Mouse (Mus musculus): Measurements from ENCODE around the gene Adgrg1. TPM values are rescaled to one million over a fixed set of nuclear protein-coding genes. Genes with fewer than 3 reads are reported as not detected.

Gene Adgrg1
- total and polyA plus RNA-seq, 2 experiments: 0.55 to 4.2 TPM

- TF ChIP-seq CTCF (IDR thresholded peaks at IDR 0.05; ENCODE audit: low read depth, low read length): no peak
- no peak for TF ChIP-seq POLR2A (IDR thresholded peaks at IDR 0.05; ENCODE audit: extremely low read depth, insufficient read depth, low read length)
- Histone ChIP-seq H3K36me3 (ENCODE audit: control insufficient read depth, insufficient read depth, low read length) (no peaks in the 10 kb centered on the region), H3K27ac (replicated peaks; ENCODE audit: insufficient read depth, low read depth, low read length) (peak overlapping the region; percentile 71), H3K9ac (ENCODE audit: low read depth, low read length) (no peak overlapping the region), H3K4me3 (ENCODE audit: insufficient read depth, low read depth, low read length) (no peak overlapping the region), H3K79me2 (ENCODE audit: control insufficient read depth, insufficient read depth, low read length) (no peaks in the 10 kb centered on the region), H3K4me1 (ENCODE audit: control insufficient read depth, insufficient read depth, low read length) (peaks cover 8% of the 10 kb centered on the region), H3K27me3 (ENCODE audit: control insufficient read depth, insufficient read depth, low read length) (no peaks in the 10 kb centered on the region)
- peak; percentile 7 for DNase-seq (ENCODE audit: extremely low read depth, low read depth, low spot score)
- WGBS: 71% methylated on average over 6 of the region's 6 CpGs
These were observed 25.4 kb downstream of the Adgrg1 start for GRCm38 (mm10) chr8:94999956-95000355.

DNA sequence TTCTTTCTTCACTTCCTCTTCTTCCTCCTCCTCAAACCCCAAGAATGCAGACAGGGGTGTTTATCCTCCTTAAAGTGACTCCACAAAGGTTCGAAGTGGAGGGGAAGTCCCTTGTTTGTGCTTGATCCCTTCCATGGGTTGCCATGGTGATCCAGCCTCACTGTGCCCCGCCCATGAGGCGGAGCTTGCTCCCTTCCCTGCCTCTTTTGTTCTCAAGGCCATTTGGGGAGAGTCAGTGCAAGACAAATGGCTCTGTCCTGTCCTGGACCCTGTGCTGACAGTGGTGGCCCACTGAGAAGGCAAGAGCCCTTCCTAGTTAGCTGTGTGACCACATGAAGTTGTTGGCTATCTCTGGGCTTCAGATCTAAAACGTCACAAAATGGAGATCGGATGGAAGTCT, 26.1 kb downstream of the Adgrg1 start:
- peaks cover 8% of the 10 kb centered on the region for H3K4me1 ChIP-seq (ENCODE audit: control insufficient read depth, insufficient read depth, low read length)
- no peaks in the 10 kb centered on the region for H3K79me2 ChIP-seq (ENCODE audit: control insufficient read depth, insufficient read depth, low read length)
- no peak overlapping the region for H3K4me3 ChIP-seq (ENCODE audit: insufficient read depth, low read depth, low read length)
- 35% methylated on average over 5 of the region's 5 CpGs for WGBS
- H3K36me3 ChIP-seq (ENCODE audit: control insufficient read depth, insufficient read depth, low read length): no peaks in the 10 kb centered on the region
- TF ChIP-seq POLR2A (IDR thresholded peaks at IDR 0.05; ENCODE audit: extremely low read depth, insufficient read depth, low read length) (no peak), CTCF (IDR thresholded peaks at IDR 0.05; ENCODE audit: low read depth, low read length) (no peak)
- peak overlapping the region; percentile 45 for H3K27ac ChIP-seq (replicated peaks; ENCODE audit: insufficient read depth, low read depth, low read length)
- no peak overlapping the region for H3K9ac ChIP-seq (ENCODE audit: low read depth, low read length)
- peak; percentile 7 for DNase-seq (ENCODE audit: extremely low read depth, low read depth, low spot score)
- H3K27me3 ChIP-seq (ENCODE audit: control insufficient read depth, insufficient read depth, low read length): no peaks in the 10 kb centered on the region

DNA sequence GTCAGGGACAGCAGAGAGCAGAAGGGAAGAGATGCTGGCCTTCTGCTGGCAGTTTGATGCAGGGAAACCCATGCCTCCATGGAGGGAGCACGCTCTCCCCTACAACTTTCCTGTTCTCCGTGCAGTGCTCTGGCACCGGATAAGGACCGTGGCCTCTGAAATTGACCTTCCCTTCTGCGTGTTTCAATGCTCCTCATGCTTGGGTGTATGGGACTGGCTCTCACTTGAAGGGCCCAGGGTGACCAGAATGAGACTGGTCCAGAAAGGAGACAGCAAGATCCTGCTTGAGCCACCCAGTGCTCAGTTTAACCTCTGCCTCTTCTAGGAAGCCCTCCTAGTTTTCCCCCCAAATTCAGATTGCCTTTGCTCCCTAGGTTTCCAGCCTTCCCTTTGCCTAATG, 26.6 kb downstream of the Adgrg1 start:
- DNase-seq (ENCODE audit: extremely low read depth, low read depth, low spot score): no peak
- Histone ChIP-seq H3K36me3 (ENCODE audit: control insufficient read depth, insufficient read depth, low read length) (no peaks in the 10 kb centered on the region), H3K79me2 (ENCODE audit: control insufficient read depth, insufficient read depth, low read length) (no peaks in the 10 kb centered on the region), H3K4me3 (ENCODE audit: insufficient read depth, low read depth, low read length) (no peak overlapping the region), H3K27ac (replicated peaks; ENCODE audit: insufficient read depth, low read depth, low read length) (peak overlapping the region; percentile 45), H3K4me1 (ENCODE audit: control insufficient read depth, insufficient read depth, low read length) (peaks cover 8% of the 10 kb centered on the region), H3K9ac (ENCODE audit: low read depth, low read length) (no peak overlapping the region), H3K27me3 (ENCODE audit: control insufficient read depth, insufficient read depth, low read length) (no peaks in the 10 kb centered on the region)
- 71% methylated on average over 5 of the region's 5 CpGs for WGBS
- TF ChIP-seq POLR2A (IDR thresholded peaks at IDR 0.05; ENCODE audit: extremely low read depth, insufficient read depth, low read length) (no peak), CTCF (IDR thresholded peaks at IDR 0.05; ENCODE audit: low read depth, low read length) (no peak)

DNA sequence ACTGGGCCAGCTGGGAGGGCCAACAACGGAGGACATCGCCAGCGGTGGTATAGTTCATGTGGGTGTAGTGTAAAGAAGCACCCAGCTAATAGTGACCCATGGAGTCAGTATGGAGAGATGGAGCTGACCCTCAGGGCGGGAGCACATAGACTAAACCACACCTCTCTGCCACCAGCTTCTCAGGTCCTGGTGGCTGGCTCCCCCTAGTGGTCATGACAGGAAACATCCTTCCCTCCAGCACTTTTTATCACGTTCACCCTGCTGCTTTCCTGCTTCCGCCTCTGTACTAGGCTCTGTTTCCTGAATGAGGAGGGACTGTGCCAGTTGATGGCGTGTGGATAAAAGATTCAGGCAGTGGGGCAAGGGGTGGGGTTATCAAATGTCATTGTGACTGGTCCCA, 27.1 kb downstream of the Adgrg1 start:
- H3K4me1 ChIP-seq (ENCODE audit: control insufficient read depth, insufficient read depth, low read length): peaks cover 8% of the 10 kb centered on the region
- no peak for TF ChIP-seq POLR2A (IDR thresholded peaks at IDR 0.05; ENCODE audit: extremely low read depth, insufficient read depth, low read length)
- TF ChIP-seq CTCF (IDR thresholded peaks at IDR 0.05; ENCODE audit: low read depth, low read length): peak; percentile 97

GRCm38 (mm10) chr8:95002089-95002655, 27.6 kb downstream of the Adgrg1 start:
- no peak for DNase-seq (ENCODE audit: extremely low read depth, low read depth, low spot score)
- Histone ChIP-seq H3K27me3 (ENCODE audit: control insufficient read depth, insufficient read depth, low read length) (no peaks in the 10 kb centered on the region), H3K9ac (ENCODE audit: low read depth, low read length) (no peak overlapping the region), H3K4me3 (ENCODE audit: insufficient read depth, low read depth, low read length) (no peak overlapping the region), H3K4me1 (ENCODE audit: control insufficient read depth, insufficient read depth, low read length) (peaks cover 8% of the 10 kb centered on the region), H3K79me2 (ENCODE audit: control insufficient read depth, insufficient read depth, low read length) (no peaks in the 10 kb centered on the region), H3K36me3 (ENCODE audit: control insufficient read depth, insufficient read depth, low read length) (no peaks in the 10 kb centered on the region), H3K27ac (replicated peaks; ENCODE audit: insufficient read depth, low read depth, low read length) (no peak overlapping the region)
- TF ChIP-seq POLR2A (IDR thresholded peaks at IDR 0.05; ENCODE audit: extremely low read depth, insufficient read depth, low read length): no peak
- TF ChIP-seq CTCF (IDR thresholded peaks at IDR 0.05; ENCODE audit: low read depth, low read length): no peak
- WGBS: 55% methylated on average over 8 of the region's 8 CpGs

More for the DNA sequence above, 27.1 kb downstream of the Adgrg1 start:
- no peak overlapping the region for H3K27ac ChIP-seq (replicated peaks; ENCODE audit: insufficient read depth, low read depth, low read length)
- H3K4me3 ChIP-seq (ENCODE audit: insufficient read depth, low read depth, low read length): no peak overlapping the region
- no peaks in the 10 kb centered on the region for H3K27me3 ChIP-seq (ENCODE audit: control insufficient read depth, insufficient read depth, low read length)
- no peaks in the 10 kb centered on the region for H3K36me3 ChIP-seq (ENCODE audit: control insufficient read depth, insufficient read depth, low read length)
- no peak overlapping the region for H3K9ac ChIP-seq (ENCODE audit: low read depth, low read length)
- DNase-seq (ENCODE audit: extremely low read depth, low read depth, low spot score): peak; percentile 46
- no peaks in the 10 kb centered on the region for H3K79me2 ChIP-seq (ENCODE audit: control insufficient read depth, insufficient read depth, low read length)
- 18% methylated on average over 7 of the region's 7 CpGs for WGBS

DNA sequence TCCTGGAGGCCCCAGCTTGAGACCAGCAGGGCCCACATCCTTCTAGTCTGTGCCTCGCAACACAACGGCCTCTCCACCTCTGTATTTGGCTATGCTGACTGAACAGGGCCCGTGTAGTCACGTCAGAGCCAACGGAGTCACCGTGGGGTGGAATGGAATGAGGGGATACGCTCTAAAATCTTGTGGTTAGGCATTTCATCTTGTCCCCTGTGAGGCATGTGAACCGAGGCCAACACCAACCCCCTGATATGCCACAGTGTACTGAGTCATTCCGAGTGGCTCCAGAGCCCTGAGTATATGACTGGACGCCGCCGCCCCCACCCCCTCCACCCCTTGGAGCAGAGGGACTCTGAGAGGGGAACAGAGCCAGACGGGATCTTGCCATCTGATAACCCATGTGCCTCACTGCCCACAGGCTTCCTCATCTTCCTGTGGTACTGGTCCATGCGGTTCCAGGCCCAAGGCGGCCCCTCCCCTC, 37.9 kb downstream of the Adgrg1 start:
- no peak for DNase-seq (ENCODE audit: extremely low read depth, low read depth, low spot score)
- Histone ChIP-seq H3K36me3 (ENCODE audit: control insufficient read depth, insufficient read depth, low read length) (no peaks in the 10 kb centered on the region), H3K9ac (ENCODE audit: low read depth, low read length) (no peak overlapping the region), H3K4me3 (ENCODE audit: insufficient read depth, low read depth, low read length) (no peak overlapping the region), H3K27me3 (ENCODE audit: control insufficient read depth, insufficient read depth, low read length) (no peaks in the 10 kb centered on the region), H3K4me1 (ENCODE audit: control insufficient read depth, insufficient read depth, low read length) (no peaks in the 10 kb centered on the region), H3K27ac (replicated peaks; ENCODE audit: insufficient read depth, low read depth, low read length) (no peak overlapping the region), H3K79me2 (ENCODE audit: control insufficient read depth, insufficient read depth, low read length) (no peaks in the 10 kb centered on the region)
- TF ChIP-seq POLR2A (IDR thresholded peaks at IDR 0.05; ENCODE audit: extremely low read depth, insufficient read depth, low read length) (no peak), CTCF (IDR thresholded peaks at IDR 0.05; ENCODE audit: low read depth, low read length) (no peak)
- WGBS: 90% methylated on average over 15 of the region's 15 CpGs
